Mouse (Mus musculus) left cerebral cortex, adult 9 months (tissue): ENCODE measurements around the gene Rpp40.

ENCODE experiments used
- DNase-seq, 2 experiments: peaks; one replicate each; pipeline ENCODE4 v3.0.0; 2022; ENCODE audit warnings: low spot score in 2 of 2

Rpp40 gene

GRCm38 (mm10) chr13:35905879-35906481 is at the start of gene Rpp40:
Gene Rpp40, minus strand, starts transcription at chr13:35906359.
- DNase-seq: peak; percentile 82 to 94

DNA sequence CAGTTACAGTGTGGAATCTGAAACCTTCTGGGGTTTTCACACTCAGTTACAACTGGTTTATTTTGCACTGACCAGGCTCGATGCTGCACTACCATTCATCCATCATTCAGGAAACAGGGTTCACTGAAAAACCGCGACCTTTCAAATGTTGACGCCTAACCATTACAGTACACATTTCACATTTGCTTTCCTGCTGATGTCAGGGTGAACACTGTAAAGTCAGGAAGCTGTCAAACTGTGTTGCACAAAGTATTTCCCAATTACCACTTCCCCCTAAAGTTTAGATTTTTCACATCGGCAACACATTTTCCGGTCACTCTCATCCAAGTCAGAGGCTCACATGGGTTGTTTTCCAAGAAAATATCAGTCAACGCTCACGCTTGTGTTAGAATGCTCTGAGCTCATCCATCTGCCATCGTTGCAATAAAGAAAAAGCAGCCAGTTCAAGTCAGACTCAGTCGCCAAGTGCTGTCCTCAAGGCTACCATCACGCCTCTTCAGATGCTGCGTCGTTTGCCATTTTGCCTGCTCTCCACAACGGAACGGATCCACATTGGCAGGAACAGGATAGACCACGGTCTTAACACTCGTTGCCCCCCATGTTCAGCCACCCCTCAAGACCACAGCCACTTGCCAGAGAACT is 43.8 kb upstream of the Rpp40 start:
- DNase-seq: no peak

- DNase-seq: peak in 1 of 2 experiments; percentile 80
Measured at GRCm38 (mm10) chr13:35947354-35948000, 41.3 kb upstream of the Rpp40 start.

GRCm38 (mm10) chr13:35946659-35947353 is 40.6 kb upstream of the Rpp40 start:
- no peak for DNase-seq

DNA sequence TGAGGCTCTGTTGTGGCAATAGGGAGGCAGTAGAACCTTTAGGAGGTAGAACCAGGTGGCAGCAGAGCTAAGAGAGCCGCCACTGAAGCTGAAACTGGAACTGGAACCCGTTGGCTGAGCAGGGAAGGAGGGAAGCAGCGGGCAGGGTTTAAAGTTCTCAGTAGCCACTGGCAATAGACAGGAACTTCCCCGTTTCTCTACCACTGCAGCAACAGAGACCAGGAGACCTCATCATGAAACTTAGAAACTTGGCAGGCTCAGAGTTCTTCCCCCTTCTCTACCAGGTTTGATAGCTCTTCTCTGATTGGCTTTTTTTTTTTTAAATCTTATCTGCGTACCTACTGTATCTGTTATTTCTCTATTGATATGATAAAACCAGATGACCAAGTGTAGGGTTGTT is 34.8 kb upstream of the Rpp40 start:
- no peak for DNase-seq

DNA sequence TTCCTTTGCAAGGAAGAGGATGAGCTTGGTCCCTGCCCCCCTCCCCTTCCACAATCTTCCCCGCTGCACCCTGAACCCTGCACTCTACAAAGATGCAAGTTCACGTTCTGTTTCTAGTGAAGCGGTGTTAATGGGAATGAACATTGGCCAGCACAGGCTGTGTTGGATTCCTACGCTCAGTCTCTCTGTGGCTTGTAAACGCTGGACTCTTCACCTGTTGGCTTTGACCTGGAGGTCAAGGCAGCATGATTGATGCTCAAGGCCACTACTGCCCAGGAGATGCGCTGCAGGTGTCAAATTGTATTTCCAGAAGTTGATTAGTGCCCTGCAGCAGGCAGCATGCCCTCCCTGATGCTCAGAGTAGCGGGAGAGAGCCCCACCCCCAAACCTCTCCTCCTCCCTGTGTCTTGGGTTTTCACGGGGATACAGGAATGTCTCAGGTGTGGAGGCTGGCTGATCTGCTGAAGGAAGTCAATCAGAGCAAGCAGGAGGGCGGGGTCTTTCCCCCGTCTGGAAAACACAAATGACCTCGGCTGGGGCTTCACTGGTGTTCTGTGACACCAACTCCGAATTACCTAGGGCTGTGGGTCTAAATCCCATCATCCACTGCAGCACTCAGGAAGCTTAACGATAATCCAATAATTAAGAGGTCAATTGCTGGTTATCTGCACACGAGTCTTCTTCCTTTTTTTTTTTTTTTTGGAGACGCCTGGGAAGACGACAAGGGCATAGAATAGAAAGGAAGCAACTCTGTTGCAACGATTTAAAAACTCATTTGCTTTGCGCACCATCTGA is 33.9 kb upstream of the Rpp40 start:
- no peak for DNase-seq

DNA sequence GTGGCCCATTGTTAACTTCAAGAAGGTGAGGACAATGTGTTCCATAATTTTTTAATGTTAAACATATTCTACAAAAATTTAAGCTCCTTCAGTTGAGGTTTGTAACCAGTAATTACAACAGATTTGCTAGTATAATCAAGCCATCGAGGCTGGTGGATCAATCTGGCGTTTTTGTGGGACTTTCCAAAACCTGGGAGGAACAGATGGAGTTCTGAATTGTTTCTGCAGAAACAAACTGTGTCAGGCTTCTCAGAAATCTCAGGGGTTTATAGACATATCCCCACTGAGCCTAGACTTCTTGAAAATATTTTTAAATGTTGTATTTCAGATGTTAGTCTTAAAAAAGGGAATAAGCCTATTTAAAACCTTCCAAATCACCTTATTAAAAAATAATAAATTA is 31.8 kb upstream of the Rpp40 start:
- peak in 1 of 2 experiments; percentile 27 for DNase-seq

- no peak for DNase-seq
Measured at GRCm38 (mm10) chr13:35911476-35911875, 5.3 kb upstream of the Rpp40 start.

- no peak for DNase-seq
Measured at GRCm38 (mm10) chr13:35905378-35905777, 781 bp downstream of the Rpp40 start.

GRCm38 (mm10) chr13:35892866-35893265 is 13.3 kb downstream of the Rpp40 start:
- DNase-seq: no peak

DNA sequence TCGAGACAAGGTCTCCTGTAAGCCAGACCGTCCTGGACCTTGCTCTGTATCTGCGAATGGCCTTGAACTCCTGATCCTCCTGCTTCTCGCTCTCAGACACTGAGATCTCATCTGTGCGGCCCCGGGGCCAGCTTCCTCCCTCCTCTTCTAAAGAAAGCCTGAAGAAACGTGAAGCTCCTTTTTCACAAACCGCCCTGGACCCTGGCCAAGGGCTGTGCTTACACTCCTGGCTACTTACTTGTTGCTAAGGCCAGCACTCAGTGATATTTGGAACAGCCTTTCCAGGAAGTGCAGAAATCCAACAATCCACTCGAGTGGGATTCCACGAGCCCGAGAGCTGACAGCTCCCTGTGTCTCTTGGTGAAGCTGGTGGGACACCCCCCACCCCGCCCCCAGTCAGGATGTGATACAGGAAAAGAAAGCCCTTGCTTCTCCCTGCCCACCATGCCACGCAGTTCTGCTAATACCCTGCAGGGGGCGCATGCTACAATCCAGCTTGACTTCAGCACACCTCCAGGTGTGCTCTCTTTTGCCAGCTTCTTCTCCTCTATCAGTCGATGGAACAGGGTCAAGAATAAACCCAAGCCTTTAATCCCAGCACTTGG is 19.9 kb downstream of the Rpp40 start:
- DNase-seq: peak in 1 of 2 experiments; percentile 30

- DNase-seq: no peak
Measured at GRCm38 (mm10) chr13:35880555-35881046, 25.6 kb downstream of the Rpp40 start.

- no peak for DNase-seq
Measured at GRCm38 (mm10) chr13:35879519-35879918, 26.6 kb downstream of the Rpp40 start.

GRCm38 (mm10) chr13:35879068-35879467 is 27.1 kb downstream of the Rpp40 start:
- no peak for DNase-seq

DNA sequence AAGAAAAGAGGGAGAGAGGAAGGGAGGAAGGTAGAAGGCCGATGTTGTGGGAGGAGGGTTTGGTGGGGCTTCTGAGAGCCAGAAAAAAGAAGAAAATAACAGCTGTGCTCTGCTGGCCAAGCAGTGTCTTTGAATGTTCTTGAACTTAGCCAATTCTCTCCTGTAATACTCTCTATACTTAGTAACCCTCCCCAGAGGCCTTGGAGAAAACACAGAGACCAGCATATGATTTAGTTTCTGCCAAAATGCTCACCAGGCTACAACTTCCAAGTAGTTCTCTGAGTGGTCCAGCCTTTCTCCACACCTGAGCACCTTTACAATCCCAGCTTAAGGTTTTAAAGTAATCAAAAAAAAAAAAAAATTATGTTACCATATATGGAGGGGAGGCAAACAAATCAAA is 27.9 kb downstream of the Rpp40 start:
- DNase-seq: no peak

GRCm38 (mm10) chr13:35875396-35875795 is 30.8 kb downstream of the Rpp40 start:
- peak in 1 of 2 experiments; percentile 8 for DNase-seq

GRCm38 (mm10) chr13:35871107-35871506 is 35.1 kb downstream of the Rpp40 start:
- DNase-seq: no peak

DNA sequence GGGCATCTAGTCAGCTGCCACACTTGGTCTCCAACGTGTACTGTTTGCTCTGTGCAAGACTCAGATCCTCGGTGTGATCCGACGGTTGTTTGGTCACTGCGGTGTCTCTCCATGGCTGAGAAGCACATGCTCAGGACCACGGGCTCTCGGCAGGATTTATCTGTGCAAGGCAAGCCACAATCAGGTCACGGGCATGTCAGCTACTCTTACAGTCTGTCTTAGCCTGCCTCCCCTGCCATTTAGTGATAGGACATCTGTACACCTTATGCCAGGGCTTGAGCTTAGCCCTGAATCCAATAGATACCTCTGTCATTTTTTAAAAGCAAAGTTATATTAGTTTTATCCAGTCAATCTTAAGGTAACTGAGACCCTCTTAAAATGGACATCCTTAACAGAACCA is 35.5 kb downstream of the Rpp40 start:
- no peak for DNase-seq

DNA sequence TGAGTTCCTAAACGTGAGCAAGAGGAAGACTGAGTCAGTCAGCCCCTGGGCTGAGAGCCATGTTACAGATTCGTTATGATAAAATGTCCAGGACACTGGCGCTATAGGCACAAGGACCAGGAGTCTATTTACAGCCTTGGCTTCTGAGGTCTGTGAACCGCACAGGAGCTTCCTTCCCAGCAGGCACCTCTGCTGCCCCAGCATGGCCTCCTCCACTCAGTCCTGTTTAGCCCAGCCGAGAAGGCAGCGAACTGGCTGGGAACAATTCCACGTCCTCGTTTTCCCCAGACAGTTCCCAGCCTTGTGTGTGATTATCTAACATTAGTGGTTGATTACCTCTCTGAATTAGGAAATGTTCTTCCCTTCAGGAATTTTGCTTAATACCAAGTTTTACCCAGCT is 45.2 kb downstream of the Rpp40 start:
- no peak for DNase-seq

- DNase-seq: no peak
Measured at GRCm38 (mm10) chr13:35857486-35857885, 48.7 kb downstream of the Rpp40 start.
